Mouse (Mus musculus): Measurements from ENCODE around the gene Psip1.

GRCm38 (mm10) chr4:83431950-83432349 lies 54.3 kb downstream of the Psip1 start:
- TF ChIP-seq CTCF (IDR thresholded peaks at IDR 0.05; ENCODE audit: insufficient read depth, low read depth, low read length) (no peak), POLR2A (IDR thresholded peaks at IDR 0.05; ENCODE audit: insufficient read depth, low read depth, low read length) (no peak)

Measured in olfactory bulb, adult 2 months (tissue).